Mouse (Mus musculus) heart, adult 8-10 months (tissue): Measurements from ENCODE around the gene Kri1. TPM values are rescaled to one million over a fixed set of nuclear protein-coding genes. Genes with fewer than 3 reads are reported as not detected.

ENCODE experiments used
- total RNA-seq, 4 experiments: library from RNA; stranded (reverse); gene quantifications; 2 replicates each; pipeline ENCODE4 v1.2.4; 2022

Gene Kri1
- total RNA-seq, 4 experiments from 2014 or later: 16.2 to 18.3 (median 17.3) TPM

Other genes starting within 250 kb of the Kri1 start
- gene Zglp1, start 220.9 kb downstream of the Kri1 start, total RNA-seq: not detected
- gene Gm49373, start 214.9 kb downstream of the Kri1 start, total RNA-seq: under 1 TPM in 1 of 4 experiments, not detected in 3; 0.38 TPM
- 10 to 100 TPM; 36.4 to 53.0 (median 41.0) TPM for gene Fdx1l, start 214.4 kb downstream of the Kri1 start, total RNA-seq
- 1 to 10 TPM in 1 of 4 experiments, under 1 TPM in 3; 0.26 to 1.6 (median 0.36) TPM for gene Gm38431, start 196.0 kb downstream of the Kri1 start, total RNA-seq
- 10 to 100 TPM; 25.7 to 26.2 (median 26.0) TPM for gene Raver1, start 196.0 kb downstream of the Kri1 start, total RNA-seq
- 1 to 10 TPM; 8.6 to 9.1 (median 8.7) TPM for gene Tyk2, start 156.7 kb downstream of the Kri1 start, total RNA-seq
- 100 to 1,000 TPM; 138 to 170 (median 157) TPM for gene Cdc37, start 138.0 kb downstream of the Kri1 start, total RNA-seq
- gene Pde4a, start 122.3 kb downstream of the Kri1 start, total RNA-seq: 10 to 100 TPM; 48.5 to 75.4 (median 62.1) TPM
- gene Keap1, start 48.6 kb downstream of the Kri1 start, total RNA-seq: 10 to 100 TPM; 43.6 to 52.1 (median 45.5) TPM
- 1 to 10 TPM; 1.6 to 1.9 (median 1.8) TPM for gene S1pr5, start 39.5 kb downstream of the Kri1 start, total RNA-seq
- gene Atg4d, start 22.7 kb downstream of the Kri1 start, total RNA-seq: 100 to 1,000 TPM in 1 of 4 experiments, 10 to 100 TPM in 3; 87.0 to 105 (median 93.5) TPM
- 10 to 100 TPM; 15.1 to 17.7 (median 16.7) TPM for gene Cdkn2d, start 3.4 kb upstream of the Kri1 start, total RNA-seq
- gene Ap1m2, start 24.4 kb upstream of the Kri1 start, total RNA-seq: not detected
- gene Slc44a2, start 32.7 kb upstream of the Kri1 start, total RNA-seq: 100 to 1,000 TPM in 1 of 4 experiments, 10 to 100 TPM in 3; 90.2 to 124 (median 94.3) TPM
- gene Ilf3, start 79.9 kb upstream of the Kri1 start, total RNA-seq: 10 to 100 TPM; 28.2 to 31.4 (median 29.8) TPM
- 1 to 10 TPM; 7.4 to 9.3 (median 8.9) TPM for gene Qtrt1, start 123.9 kb upstream of the Kri1 start, total RNA-seq
- 10 to 100 TPM; 60.3 to 71.0 (median 61.2) TPM for gene Dnm2, start 136.9 kb upstream of the Kri1 start, total RNA-seq
- 10 to 100 TPM; 46.5 to 51.3 (median 48.9) TPM for gene Tmed1, start 222.3 kb upstream of the Kri1 start, total RNA-seq
- gene AB124611, start 238.2 kb upstream of the Kri1 start, total RNA-seq: 1 to 10 TPM in 1 of 4 experiments, under 1 TPM in 3; 0.37 to 2.2 (median 0.63) TPM